Mouse (Mus musculus) yolk sac, embryonic 10.5 days (tissue): ENCODE results near the gene Adcy3.

ENCODE experiments used
- DNase-seq: peaks from one replicate; pipeline ENCODE4 v3.0.0-alpha.2; 2017; ENCODE audit warnings: low spot score

The Adcy3 gene

DNA sequence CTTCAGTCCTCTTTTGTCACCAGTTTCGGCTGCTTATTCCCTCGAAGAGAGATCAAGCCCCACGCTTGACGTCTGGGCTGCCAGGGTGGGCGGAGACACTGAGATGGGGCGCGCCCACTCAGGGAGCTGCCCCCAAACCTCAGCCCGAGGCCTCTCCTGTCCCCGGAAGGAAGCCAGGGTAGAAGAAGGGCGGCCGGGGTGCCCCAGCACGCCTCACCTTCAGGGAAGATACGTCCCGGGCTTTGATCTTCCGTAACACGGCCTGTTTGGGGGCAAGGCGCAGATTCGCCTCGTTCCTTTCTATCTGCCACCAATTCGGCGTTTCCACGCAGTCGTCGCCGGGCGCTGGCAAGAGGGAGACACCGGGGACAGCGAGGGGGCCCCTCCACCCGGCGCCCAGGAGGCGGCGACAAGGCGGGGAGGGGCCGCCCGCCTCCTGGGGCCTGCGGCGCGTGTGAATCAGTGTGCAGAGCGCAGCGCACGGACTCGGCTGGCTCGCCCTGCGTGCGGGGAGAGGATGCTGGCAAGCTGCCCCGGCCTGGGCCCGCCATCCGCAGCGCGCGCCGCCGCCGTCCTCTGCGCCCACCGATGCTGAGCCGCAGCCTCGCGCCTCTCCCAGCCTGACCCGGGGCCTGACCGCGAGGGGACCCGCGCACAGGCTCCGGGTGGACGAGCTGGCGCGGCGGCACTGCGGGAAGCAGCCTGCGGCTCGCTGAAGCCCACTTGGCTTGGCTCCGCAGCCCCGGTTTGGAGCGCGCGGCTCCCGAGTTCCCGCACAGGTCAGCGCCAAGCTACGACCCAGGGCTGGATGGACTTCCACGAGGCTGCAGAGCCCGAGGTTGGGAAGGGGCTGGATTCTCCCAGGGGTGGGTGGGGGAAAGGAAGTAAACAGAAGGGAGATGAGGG, at the start of gene Adcy3:
Adcy3 (plus strand) TSS at position 163 of the 906 bp plus-strand sequence.
- DNase-seq: peak; percentile 40

DNA sequence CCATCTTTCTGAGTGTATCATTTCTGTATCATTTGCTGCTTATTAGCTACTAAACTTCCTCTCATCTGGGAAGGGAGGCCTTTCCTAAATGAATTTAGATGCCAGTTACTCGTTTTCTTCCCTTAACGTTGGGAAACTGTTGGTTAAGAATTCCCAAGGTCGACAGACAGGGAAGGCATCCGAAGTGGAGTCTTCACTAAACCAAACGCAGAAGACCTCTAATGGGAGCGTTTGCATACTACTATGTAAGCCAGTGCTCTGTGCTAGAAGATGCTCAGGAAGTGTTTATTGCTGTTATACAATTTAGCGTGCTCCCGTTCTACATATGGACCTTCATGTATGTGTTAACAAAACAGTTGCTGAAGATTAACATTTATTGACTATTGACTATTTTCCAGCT, 49.5 kb upstream of the Adcy3 start:
- no peak for DNase-seq

DNA sequence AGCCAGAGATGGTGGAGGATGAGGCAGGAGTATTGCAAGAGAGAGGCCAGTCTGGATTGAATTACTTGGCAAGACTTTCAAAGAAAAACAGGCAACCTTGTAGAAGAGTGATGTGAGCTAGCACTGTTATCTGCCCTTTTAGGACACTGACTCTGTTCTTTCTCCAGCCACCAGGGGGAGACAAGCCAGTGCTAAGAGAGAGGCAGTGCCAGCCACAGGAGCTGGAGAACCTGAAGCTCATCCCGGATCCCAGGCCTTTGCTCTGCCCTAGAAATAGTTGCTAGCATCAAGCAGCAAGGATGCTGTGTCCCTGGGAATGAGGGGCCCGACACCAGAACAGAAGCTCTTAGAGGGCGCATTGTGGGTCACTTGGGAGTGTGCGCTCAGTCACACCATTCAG, 25.5 kb upstream of the Adcy3 start:
- DNase-seq: peak; percentile 33

- DNase-seq: no peak
These were observed 16.8 kb upstream of the Adcy3 start for GRCm38 (mm10) chr12:4116132-4116531.

GRCm38 (mm10) chr12:4117136-4117535, 15.8 kb upstream of the Adcy3 start:
- DNase-seq: no peak

GRCm38 (mm10) chr12:4117579-4117978, 15.3 kb upstream of the Adcy3 start:
- no peak for DNase-seq

GRCm38 (mm10) chr12:4127346-4127745, 5.6 kb upstream of the Adcy3 start:
- DNase-seq: no peak

DNA sequence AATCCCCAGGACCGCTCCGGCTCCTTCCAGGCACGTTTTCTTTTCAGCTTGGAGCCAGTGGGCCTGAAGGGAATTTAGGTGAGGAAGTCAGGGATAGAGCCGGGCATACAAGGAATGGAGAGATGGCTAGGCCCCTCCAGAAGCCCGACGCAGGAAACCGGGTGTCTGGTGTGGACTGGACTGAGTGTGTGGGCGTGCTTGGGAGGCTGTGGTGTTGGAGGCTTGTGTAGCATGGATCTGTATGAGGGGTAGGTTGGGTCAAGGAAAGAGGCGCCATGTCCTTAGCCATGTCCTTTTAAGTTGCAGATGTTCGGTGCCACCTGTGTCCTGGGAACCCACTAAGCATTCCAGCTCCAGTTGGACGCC, 927 bp downstream of the Adcy3 start:
- DNase-seq: no peak

- DNase-seq: no peak
These were observed 10.3 kb downstream of the Adcy3 start for GRCm38 (mm10) chr12:4143179-4143578.

DNA sequence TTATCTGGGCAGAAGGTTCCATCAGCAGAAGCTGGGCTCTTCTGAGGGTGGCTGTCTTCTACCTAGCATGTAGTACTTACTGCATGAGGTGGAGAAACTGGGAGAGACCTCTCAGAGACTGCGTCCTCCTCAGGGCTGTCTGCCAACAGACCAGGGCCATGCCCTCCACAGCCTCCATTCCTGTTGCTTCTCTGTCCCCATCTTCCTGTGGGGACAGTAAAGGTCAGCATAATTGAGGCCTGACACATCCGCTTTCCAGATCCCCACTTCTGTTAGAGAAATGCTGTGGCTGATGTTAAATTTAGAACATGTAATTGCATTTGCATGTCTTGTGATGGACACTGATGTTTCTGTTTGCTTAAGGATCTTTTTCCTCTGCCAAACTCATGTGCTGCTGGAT, 18.0 kb downstream of the Adcy3 start:
- DNase-seq: no peak

DNA sequence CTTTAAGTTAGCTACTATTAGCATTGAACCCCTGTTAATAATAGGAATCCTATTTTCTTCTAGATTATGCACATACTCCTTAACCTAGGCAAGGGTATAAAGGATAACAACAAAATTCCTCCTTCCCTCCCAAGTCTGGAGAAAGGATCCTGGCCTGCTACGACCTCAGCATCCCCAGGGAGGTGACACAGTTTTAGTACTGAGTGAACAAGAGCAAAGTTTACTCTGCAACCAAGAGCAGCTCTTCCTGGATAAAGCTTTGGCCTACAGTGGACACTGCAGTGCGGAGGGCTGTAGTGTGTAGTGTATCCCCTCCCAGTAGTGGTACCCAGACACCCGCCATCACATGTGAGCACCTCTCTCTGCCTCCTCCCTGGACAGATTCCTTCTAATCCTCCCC, 19.1 kb downstream of the Adcy3 start:
- no peak for DNase-seq

- no peak for DNase-seq
These were observed 24.6 kb downstream of the Adcy3 start for GRCm38 (mm10) chr12:4157466-4157865.

DNA sequence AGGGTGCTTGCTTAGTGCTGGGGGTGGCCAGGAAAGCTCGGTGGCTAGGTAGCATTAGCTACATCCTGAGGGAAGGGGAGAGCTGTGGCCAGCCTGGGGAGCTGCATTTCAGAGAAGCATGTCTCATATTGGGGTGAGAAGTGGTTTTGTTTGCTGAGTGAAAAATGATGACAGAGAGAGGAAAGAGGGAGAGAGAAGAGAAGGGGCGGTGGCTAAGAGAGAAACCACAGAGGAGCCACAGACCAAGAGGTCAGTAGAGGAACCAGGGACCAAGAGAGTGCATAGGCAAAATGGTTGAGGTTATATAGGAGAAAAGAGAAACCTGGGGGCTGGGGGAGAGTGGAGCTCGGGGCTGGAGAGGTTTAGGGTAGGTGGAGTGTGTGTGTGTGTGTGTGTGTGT, 25.3 kb downstream of the Adcy3 start:
- no peak for DNase-seq

- no peak for DNase-seq
These were observed 26.1 kb downstream of the Adcy3 start for GRCm38 (mm10) chr12:4158868-4159632.

DNA sequence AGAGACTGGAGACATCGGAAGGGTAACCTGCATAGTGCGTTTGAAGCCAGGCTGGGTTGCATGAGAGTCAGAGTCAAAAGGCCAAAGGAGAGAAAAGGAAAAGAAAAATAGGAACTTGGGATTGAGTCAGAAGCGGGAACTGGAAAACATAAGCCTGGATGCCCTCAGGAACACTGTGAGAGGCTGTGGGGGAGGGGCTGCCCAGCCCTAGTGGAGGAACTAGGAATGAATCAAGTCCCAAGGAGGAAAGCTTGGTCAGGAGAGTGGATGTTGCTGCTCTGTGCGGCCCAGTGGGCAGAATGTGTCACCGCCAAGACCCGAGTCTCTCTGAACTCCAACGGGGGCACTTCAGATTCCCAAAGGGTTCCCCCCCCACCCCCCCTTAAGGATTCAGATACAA, 27.4 kb downstream of the Adcy3 start:
- no peak for DNase-seq

DNA sequence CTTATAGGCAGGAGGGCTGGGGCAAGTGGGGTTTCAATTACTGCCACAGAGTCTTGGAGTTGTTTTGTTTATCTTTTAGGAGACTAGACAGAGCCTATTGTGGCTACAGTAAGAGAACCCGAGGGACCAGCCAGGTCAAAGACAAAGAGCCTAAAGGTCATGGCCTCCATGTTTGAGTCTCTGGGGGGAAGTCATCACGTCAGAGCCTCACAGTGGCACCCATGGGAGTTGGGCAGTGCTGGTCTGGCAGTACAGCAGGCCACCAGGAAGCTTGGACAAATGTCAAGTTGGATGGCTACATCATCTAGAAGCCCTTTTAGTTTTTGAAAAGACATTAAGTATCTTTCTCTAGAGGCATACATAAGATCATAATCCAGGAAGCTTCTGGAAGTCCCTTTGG, 30.0 kb downstream of the Adcy3 start:
- no peak for DNase-seq

GRCm38 (mm10) chr12:4166970-4167369, 34.1 kb downstream of the Adcy3 start:
- no peak for DNase-seq

GRCm38 (mm10) chr12:4169058-4169457, 36.2 kb downstream of the Adcy3 start:
- DNase-seq: no peak

DNA sequence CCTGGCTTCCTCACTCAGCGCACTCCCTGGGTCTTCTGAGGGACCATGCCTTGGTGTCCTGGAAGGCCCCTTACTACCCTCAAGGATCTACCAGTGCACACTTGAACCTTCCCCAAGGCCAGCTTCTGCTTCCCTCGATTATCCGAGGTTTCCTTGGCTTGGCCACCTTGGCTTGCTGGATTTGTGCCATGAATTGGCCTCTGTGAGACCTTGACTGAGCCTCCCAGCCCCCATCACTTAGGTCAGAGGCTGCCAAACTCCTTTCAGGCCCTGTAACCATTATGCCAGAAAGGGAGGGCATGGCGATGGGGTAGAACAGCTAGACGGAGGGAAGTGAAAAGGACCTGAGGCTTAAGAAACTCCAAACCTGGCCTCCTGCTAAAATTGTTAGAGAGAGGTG, 36.7 kb downstream of the Adcy3 start:
- DNase-seq: no peak

DNA sequence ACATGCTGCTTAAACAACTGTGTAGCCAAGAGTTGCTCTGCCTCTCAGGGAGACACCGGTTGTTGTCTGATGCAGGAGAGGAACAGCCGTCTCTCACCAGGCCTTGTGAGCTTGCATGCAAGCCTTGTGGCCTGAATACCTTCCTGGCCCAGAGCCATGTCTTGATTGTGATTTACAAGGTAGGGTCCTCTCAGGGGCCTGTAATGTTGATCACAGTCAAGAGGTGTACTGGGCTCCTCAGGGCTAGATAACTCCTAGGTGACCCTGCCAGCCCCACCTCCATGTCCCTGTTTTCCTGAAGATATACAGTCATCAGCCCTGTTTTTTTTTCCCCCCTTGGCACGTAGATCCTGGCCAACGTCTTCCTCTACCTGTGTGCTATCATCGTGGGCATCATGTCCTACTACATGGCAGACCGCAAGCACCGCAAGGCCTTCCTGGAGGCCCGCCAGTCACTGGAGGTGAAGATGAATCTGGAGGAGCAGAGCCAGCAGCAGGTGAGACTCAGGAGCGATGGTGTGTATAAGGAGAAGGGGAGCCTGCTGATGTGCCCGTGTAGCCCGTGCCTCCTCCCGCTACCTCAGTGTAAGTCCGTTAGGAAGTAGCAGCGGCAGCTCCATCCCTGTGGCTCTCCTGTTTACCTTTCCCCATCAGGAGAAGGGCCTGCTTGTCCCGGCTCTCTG, 40.3 kb downstream of the Adcy3 start:
- DNase-seq: no peak

- DNase-seq: no peak
These were observed 45.9 kb downstream of the Adcy3 start for GRCm38 (mm10) chr12:4178839-4179238.

GRCm38 (mm10) chr12:4179671-4180233, 46.8 kb downstream of the Adcy3 start:
- no peak for DNase-seq
